Mouse (Mus musculus) midbrain, postnatal 0 days (tissue): ENCODE results near the gene Phactr1. TPM values are rescaled to one million over a fixed set of nuclear protein-coding genes. Genes with fewer than 3 reads are reported as not detected.

Experiments
- ATAC-seq: fragments of 200-750 bp; cut with Nextera tagmentation; 2 replicates; pipeline ENCODE4 v1.8.0; 2017; ENCODE audit warnings: moderate number of reproducible peaks, mild to moderate bottlenecking, moderate TSS enrichment, moderate library complexity; ENCODE audit not compliant: low FRiP score
- DNase-seq: peaks from one replicate; pipeline ENCODE4 v3.0.0-alpha.2; 2015; ENCODE audit warnings: low spot score
- H3K27ac ChIP-seq: fragments of 300-500 bp; sonication (generic); 2 replicates; pipeline ENCODE4 v1.5.1; 2014; ENCODE audit warnings: low read depth, mild to moderate bottlenecking, low read length, mixed read lengths
- H3K27me3 ChIP-seq: fragments of 300-500 bp; sonication (generic); 2 replicates; pipeline ENCODE4 v1.6.1; 2014; ENCODE audit warnings: low read length, control low read depth, mixed read lengths; ENCODE audit not compliant: insufficient read depth
- H3K36me3 ChIP-seq: fragments of 300-500 bp; sonication (generic); 2 replicates; pipeline ENCODE4 v1.6.1; 2014; ENCODE audit warnings: low read length, control low read depth, mixed read lengths; ENCODE audit not compliant: insufficient read depth
- H3K4me1 ChIP-seq: fragments of 300-500 bp; sonication (generic); 2 replicates; pipeline ENCODE4 v1.6.1; 2014; ENCODE audit warnings: mild to moderate bottlenecking, control low read depth, antibody characterized with exemption, low read length, mixed read lengths; ENCODE audit not compliant: insufficient read depth
- H3K4me2 ChIP-seq: fragments of 300-500 bp; sonication (generic); 2 replicates; pipeline ENCODE4 v1.6.1; 2014; ENCODE audit warnings: low read depth, mild to moderate bottlenecking, low read length, mixed read lengths; ENCODE audit not compliant: poor library complexity, severe bottlenecking
- H3K4me3 ChIP-seq: fragments of 300-500 bp; sonication (generic); 2 replicates; pipeline ENCODE4 v1.5.1; 2014; ENCODE audit warnings: low read depth, mild to moderate bottlenecking, low read length, moderate library complexity
- H3K9ac ChIP-seq: fragments of 300-500 bp; sonication (generic); replicated peaks from 2 replicates; pipeline ENCODE4 v1.6.1; 2014; ENCODE audit warnings: mild to moderate bottlenecking, low read length, moderate library complexity, mixed read lengths; ENCODE audit not compliant: poor library complexity, severe bottlenecking
- H3K9me3 ChIP-seq: fragments of 300-500 bp; sonication (generic); 2 replicates; pipeline ENCODE4 v1.6.1; 2016; ENCODE audit warnings: low read length, control low read depth
- CTCF ChIP-seq: IDR thresholded peaks from 2 replicates; pipeline ENCODE4 v1.5.1; 2016; ENCODE audit warnings: antibody characterized with exemption, mild to moderate bottlenecking
- WGBS: fragments of 180-500 bp; shearing (Covaris S2); extraction: QIAGEN DNeasy Blood & Tissue Kit; methylation state at CpG from one replicate; pipeline ENCODE4 v1.1.7; 2014; 5-methylcytosine and 5-hydroxymethylcytosine counted together
- polyA plus RNA-seq: library from polyadenylated mRNA; unstranded; fragments of >200 nt; fragmentation: Nextera tagmentation; extraction: Ambion mirVana; gene quantifications from 2 replicates; pipeline ENCODE4 v1.2.1, GENCODE M21; 2015
- total RNA-seq: library from RNA; depleted of rRNA; stranded (reverse); fragments of >200 nt; gene quantifications from 2 replicates; pipeline ENCODE4 v1.2.3, GENCODE M21; 2014

The Phactr1 gene
- total and polyA plus RNA-seq, 2 experiments from 2014 or later = 53.9 to 73.7 TPM

- Histone ChIP-seq H3K9me3 (no peaks in the 10 kb centered on the region), H3K9ac (no peak overlapping the region), H3K27ac (no peak overlapping the region), H3K27me3 (no peaks in the 10 kb centered on the region), H3K36me3 (no peaks in the 10 kb centered on the region), H3K4me3 (no peak overlapping the region), H3K4me1 (no peaks in the 10 kb centered on the region), H3K4me2 (no peak overlapping the region)
- no peak for DNase-seq
- TF ChIP-seq CTCF = no peak
- WGBS = 62% methylated on average over 5 of the region's 5 CpGs
- ATAC-seq = no peak
These were observed 57.7 kb downstream of the Phactr1 start for GRCm38 (mm10) chr13:42738152-42738551.

DNA sequence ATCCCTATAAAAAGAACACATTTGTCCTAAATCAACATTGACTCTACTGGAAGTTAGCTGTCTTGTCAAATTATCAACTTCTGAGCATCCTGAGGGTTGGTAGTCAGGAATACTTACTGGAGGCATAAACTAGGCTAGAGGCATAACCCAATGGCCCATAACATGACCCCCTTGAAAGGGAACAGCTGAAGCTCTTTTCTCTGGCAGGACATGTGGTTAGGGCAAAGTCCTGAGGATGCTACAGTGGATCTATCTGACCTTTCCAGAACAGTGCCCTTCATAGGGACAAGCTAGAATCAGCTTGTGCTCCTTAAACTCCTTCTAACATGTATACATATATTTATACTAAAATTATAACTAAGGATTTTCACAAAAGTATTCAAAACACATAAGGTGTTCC is 61.8 kb downstream of the Phactr1 start:
- Histone ChIP-seq H3K27ac (no peak overlapping the region), H3K9ac (no peak overlapping the region), H3K4me3 (no peak overlapping the region), H3K36me3 (no peaks in the 10 kb centered on the region), H3K27me3 (no peaks in the 10 kb centered on the region), H3K9me3 (no peaks in the 10 kb centered on the region), H3K4me1 (no peaks in the 10 kb centered on the region), H3K4me2 (no peak overlapping the region)
- no peak for TF ChIP-seq CTCF
- DNase-seq (no peak), ATAC-seq (no peak)

DNA sequence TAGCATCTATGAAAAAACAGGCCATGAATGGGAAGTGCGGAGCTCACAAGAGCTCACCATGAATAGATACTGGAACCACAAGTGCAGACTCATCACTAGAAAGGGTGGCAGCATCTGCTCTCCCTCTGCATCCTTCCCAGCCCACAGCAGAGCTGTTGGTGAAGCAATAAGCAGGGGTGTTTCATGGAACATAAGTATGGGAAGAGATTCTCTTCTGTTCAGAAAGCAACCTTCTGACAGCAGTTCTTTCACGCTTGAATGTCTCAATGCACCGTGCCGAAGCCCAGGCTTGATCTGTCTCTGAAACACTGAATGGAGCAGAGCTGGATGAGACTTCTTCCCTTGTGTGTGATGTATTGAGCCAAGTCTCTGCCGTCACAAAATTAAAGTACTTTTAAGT is 64.0 kb downstream of the Phactr1 start:
- Histone ChIP-seq H3K36me3 (no peaks in the 10 kb centered on the region), H3K9me3 (no peaks in the 10 kb centered on the region), H3K4me3 (no peak overlapping the region), H3K4me2 (no peak overlapping the region), H3K9ac (no peak overlapping the region), H3K4me1 (no peaks in the 10 kb centered on the region), H3K27ac (no peak overlapping the region), H3K27me3 (no peaks in the 10 kb centered on the region)
- 50% methylated on average over 5 of the region's 5 CpGs for WGBS
- ATAC-seq (no peak), DNase-seq (no peak)
- no peak for TF ChIP-seq CTCF

- Histone ChIP-seq H3K27me3 (no peaks in the 10 kb centered on the region), H3K4me1 (no peaks in the 10 kb centered on the region; the same call in 1 of the 2 replicates), H3K27ac (no peak overlapping the region), H3K4me2 (peak overlapping the region; percentile 18; the same call in 1 of the 2 replicates), H3K9me3 (no peaks in the 10 kb centered on the region), H3K9ac (no peak overlapping the region), H3K4me3 (no peak overlapping the region), H3K36me3 (no peaks in the 10 kb centered on the region)
- TF ChIP-seq CTCF = no peak
- ATAC-seq (peak; percentile 41; the same call in 1 of the 2 replicates), DNase-seq (no peak)
- WGBS = 17% methylated on average over 11 of the region's 11 CpGs
These were observed 77.4 kb downstream of the Phactr1 start for GRCm38 (mm10) chr13:42757654-42758400.

DNA sequence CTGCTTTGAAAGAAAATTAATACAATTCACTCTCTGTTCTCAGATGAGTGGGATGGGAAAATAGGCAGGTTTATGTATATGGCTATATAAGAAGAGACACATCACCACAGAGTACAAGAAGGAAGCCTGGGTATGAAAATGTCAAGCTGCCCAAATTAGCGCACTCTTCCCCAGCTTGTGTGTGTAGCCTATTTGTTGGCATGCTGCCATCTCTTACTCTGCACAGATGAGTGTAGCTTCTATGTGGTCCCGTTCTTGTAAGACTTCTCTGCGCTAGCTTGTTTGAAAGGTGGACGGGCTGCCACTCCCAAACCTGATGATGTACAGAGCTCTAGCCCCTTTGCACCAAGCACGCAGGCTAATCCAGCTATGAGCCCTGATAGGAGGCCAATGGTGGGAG is 78.7 kb downstream of the Phactr1 start:
- 74% methylated on average over 5 of the region's 5 CpGs for WGBS

DNA sequence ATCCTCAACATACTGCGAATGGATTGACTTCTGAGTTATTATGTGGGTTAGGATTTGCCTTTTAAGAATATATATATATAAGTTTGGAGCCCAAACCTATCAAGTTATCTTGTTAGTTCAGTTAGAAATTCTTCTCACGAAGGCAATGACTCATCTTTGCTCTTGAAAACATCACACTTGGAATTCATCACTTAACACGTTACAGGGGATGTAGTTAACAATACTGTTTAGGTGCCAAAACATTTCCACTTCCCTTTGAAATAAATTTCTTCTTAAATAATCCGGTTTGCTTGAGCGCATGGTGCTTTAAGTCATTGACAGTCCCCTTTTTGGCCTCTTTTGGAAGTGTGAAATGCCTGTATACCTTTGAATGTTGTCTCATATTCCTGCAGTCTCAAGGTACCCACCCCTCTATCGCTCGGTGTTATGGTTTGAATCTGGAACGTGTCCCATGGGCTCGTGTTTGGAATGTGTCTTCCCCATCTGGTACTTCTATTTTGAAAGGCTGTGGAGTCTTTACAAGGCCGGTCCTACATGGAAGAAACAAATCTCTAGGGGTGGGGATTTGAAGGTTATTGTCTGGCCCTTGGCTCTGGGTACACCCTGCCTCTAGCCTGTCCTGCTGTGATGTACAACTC is 80.6 kb downstream of the Phactr1 start:
- Histone ChIP-seq H3K27ac (no peak overlapping the region), H3K4me2 (no peak overlapping the region), H3K9me3 (no peaks in the 10 kb centered on the region), H3K27me3 (no peaks in the 10 kb centered on the region), H3K9ac (no peak overlapping the region), H3K4me3 (no peak overlapping the region), H3K4me1 (no peaks in the 10 kb centered on the region; the same call in 1 of the 2 replicates), H3K36me3 (no peaks in the 10 kb centered on the region)
- DNase-seq = no peak
- no peak for ATAC-seq
- 87% methylated on average over 10 of the region's 10 CpGs for WGBS
- TF ChIP-seq CTCF = no peak

More for the DNA sequence above, 78.7 kb downstream of the Phactr1 start:
- Histone ChIP-seq H3K36me3 (no peaks in the 10 kb centered on the region), H3K9me3 (no peaks in the 10 kb centered on the region), H3K4me3 (no peak overlapping the region), H3K27ac (no peak overlapping the region), H3K4me1 (no peaks in the 10 kb centered on the region; the same call in 1 of the 2 replicates), H3K9ac (no peak overlapping the region), H3K27me3 (no peaks in the 10 kb centered on the region), H3K4me2 (no peak overlapping the region)
- no peak for ATAC-seq
- TF ChIP-seq CTCF = no peak
- peak; percentile 56 for DNase-seq
